Mouse (Mus musculus) heart, postnatal 0 days (tissue): ENCODE results near the gene Cdk5r1.

Source experiments
- CTCF ChIP-seq: IDR thresholded peaks from 2 replicates; pipeline ENCODE4 v1.5.1; 2016; ENCODE audit warnings: antibody characterized with exemption, control low read depth, low read depth
- EP300 ChIP-seq: IDR thresholded peaks from 2 replicates; pipeline ENCODE4 v1.6.1; 2016; ENCODE audit warnings: antibody characterized with exemption, low read depth

GRCm38 (mm10) chr11:80503281-80503680 is 26.5 kb downstream of the Cdk5r1 start:
- no peak for TF ChIP-seq CTCF
- TF ChIP-seq EP300, result no peak
